Mouse (Mus musculus): ENCODE results near the gene Gm20814. TPM values are rescaled to one million over a fixed set of nuclear protein-coding genes. Genes with fewer than 3 reads are reported as not detected.
"Not testable (repeated sequence)": the region's sequence is repeated elsewhere in the genome, so short reads cannot be mapped to it uniquely, and the experiment has no call there.

Gene Gm20814
- total RNA-seq (2022) = not detected

DNA sequence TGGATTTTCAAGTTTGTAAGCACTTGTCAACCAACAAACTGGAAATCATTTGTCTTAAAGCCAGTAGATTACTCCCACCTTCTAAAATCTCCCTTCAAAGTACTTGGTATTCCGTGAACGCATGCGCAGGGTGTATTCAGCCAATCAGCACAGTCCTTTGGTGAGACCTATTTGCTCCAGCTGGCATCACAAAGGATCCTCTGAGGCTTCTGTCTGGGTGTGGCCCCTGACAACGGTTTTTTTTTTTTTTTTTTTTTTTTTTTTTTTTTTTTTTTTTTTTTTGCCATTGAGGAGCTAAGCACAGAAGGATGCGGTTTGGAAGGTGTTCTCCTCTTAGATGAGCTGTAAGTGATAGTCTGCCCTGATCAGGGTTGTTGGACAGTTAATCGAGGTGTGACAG is at the start of gene Gm20814:
TSS of gene Gm20814 (plus strand) at position 301 of the 400 bp plus-strand sequence.
- not testable (repeated sequence) for DNase-seq (ENCODE audit: low spot score in 2 of 2)
